Mouse (Mus musculus): Measurements from ENCODE around the gene Add2.

The Add2 gene

GRCm38 (mm10) chr6:86047510-86047909 lies 19.0 kb downstream of the Add2 start:
- in situ Hi-C loops (cut with MboI; ENCODE audit: low sequenced_read_pairs) = no loop called here

GRCm38 (mm10) chr6:86048509-86048908 lies 20.0 kb downstream of the Add2 start:
- in situ Hi-C loops (cut with MboI; ENCODE audit: low sequenced_read_pairs) = no loop called here

- in situ Hi-C loops (cut with MboI; ENCODE audit: low sequenced_read_pairs) = no loop called here
Measured at GRCm38 (mm10) chr6:86050586-86051268, 22.2 kb downstream of the Add2 start.

- in situ Hi-C loops (cut with MboI; ENCODE audit: low sequenced_read_pairs) = no loop called here
Measured at GRCm38 (mm10) chr6:86052032-86052459, 23.6 kb downstream of the Add2 start.

GRCm38 (mm10) chr6:86052556-86052955 lies 24.1 kb downstream of the Add2 start:
- in situ Hi-C loops (cut with MboI; ENCODE audit: low sequenced_read_pairs) = no loop called here

- in situ Hi-C loops (cut with MboI; ENCODE audit: low sequenced_read_pairs) = no loop called here
Measured at GRCm38 (mm10) chr6:86053099-86053498, 24.6 kb downstream of the Add2 start.

- in situ Hi-C loops (cut with MboI; ENCODE audit: low sequenced_read_pairs) = no loop called here
Measured at GRCm38 (mm10) chr6:86053594-86053993, 25.1 kb downstream of the Add2 start.

GRCm38 (mm10) chr6:86058475-86058874 lies 30.0 kb downstream of the Add2 start:
- in situ Hi-C loops (cut with MboI; ENCODE audit: low sequenced_read_pairs) = no loop called here

GRCm38 (mm10) chr6:86059151-86059853 lies 30.8 kb downstream of the Add2 start:
- in situ Hi-C loops (cut with MboI; ENCODE audit: low sequenced_read_pairs) = no loop called here

- in situ Hi-C loops (cut with MboI; ENCODE audit: low sequenced_read_pairs) = no loop called here
Measured at GRCm38 (mm10) chr6:86060170-86060569, 31.7 kb downstream of the Add2 start.

GRCm38 (mm10) chr6:86062226-86062625 lies 33.7 kb downstream of the Add2 start:
- in situ Hi-C loops (cut with MboI; ENCODE audit: low sequenced_read_pairs) = no loop called here

GRCm38 (mm10) chr6:86062684-86063083 lies 34.2 kb downstream of the Add2 start:
- in situ Hi-C loops (cut with MboI; ENCODE audit: low sequenced_read_pairs) = no loop called here

GRCm38 (mm10) chr6:86064318-86065016 lies 36.0 kb downstream of the Add2 start:
- in situ Hi-C loops (cut with MboI; ENCODE audit: low sequenced_read_pairs) = no loop called here

- in situ Hi-C loops (cut with MboI; ENCODE audit: low sequenced_read_pairs) = no loop called here
Measured at GRCm38 (mm10) chr6:86066727-86067126, 38.2 kb downstream of the Add2 start.

- in situ Hi-C loops (cut with MboI; ENCODE audit: low sequenced_read_pairs) = no loop called here
Measured at GRCm38 (mm10) chr6:86067145-86067544, 38.7 kb downstream of the Add2 start.

GRCm38 (mm10) chr6:86069009-86069408 lies 40.5 kb downstream of the Add2 start:
- in situ Hi-C loops (cut with MboI; ENCODE audit: low sequenced_read_pairs) = no loop called here

GRCm38 (mm10) chr6:86069856-86070255 lies 41.4 kb downstream of the Add2 start:
- in situ Hi-C loops (cut with MboI; ENCODE audit: low sequenced_read_pairs) = no loop called here

- in situ Hi-C loops (cut with MboI; ENCODE audit: low sequenced_read_pairs) = no loop called here
Measured at GRCm38 (mm10) chr6:86070277-86070676, 41.8 kb downstream of the Add2 start.

- in situ Hi-C loops (cut with MboI; ENCODE audit: low sequenced_read_pairs) = no loop called here
Measured at GRCm38 (mm10) chr6:86073882-86074281, 45.4 kb downstream of the Add2 start.

GRCm38 (mm10) chr6:86074538-86075204 lies 46.2 kb downstream of the Add2 start:
- in situ Hi-C loops (cut with MboI; ENCODE audit: low sequenced_read_pairs) = no loop called here

- in situ Hi-C loops (cut with MboI; ENCODE audit: low sequenced_read_pairs) = no loop called here
Measured at GRCm38 (mm10) chr6:86076525-86076924, 48.0 kb downstream of the Add2 start.

All from CH12F3 (cell line).